Mouse (Mus musculus): ENCODE measurements at regions not wholly inside any gene's neighbourhood (a gene's known extent, or its start where the extent isn't known, plus 50 kb on each side); places are given as distances from the start of the nearest gene placed in this dataset.

DNA sequence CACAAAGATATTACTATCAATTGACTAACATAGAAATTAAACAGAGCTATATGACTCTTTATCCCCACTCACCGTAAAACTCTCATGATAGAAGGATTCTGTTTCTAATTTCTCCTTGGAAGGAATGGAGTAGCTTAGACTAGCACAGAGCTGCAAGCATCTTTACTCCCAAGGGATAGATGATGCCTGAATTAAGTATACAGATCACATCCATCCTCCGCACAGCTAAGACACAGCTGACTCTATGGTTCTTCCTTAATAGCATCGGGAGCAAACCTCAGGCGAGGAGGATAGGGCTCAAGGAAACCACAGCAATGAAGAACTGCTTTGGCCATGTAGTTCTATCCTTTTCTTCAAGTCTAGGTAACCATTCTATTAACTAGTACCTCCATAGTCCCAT is 556.9 kb upstream of the Slit2 start:
- TF ChIP-seq POLR2A (IDR thresholded peaks at IDR 0.05; ENCODE audit: borderline replicate concordance, extremely low read depth, insufficient read depth, insufficient read length, poor library complexity, severe bottlenecking) (no peak), CTCF (IDR thresholded peaks at IDR 0.05; ENCODE audit: borderline replicate concordance, extremely low read depth, insufficient read depth, insufficient read length) (no peak)

Data from brain, embryonic 14.5 days (tissue).